Mouse (Mus musculus) duodenum, adult 2 months (tissue): Measurements from ENCODE around the gene Nppa. TPM values are rescaled to one million over a fixed set of nuclear protein-coding genes. Genes with fewer than 3 reads are reported as not detected.

ENCODE experiments used
- polyA plus RNA-seq: library from polyadenylated mRNA; depleted of rRNA; stranded (reverse); fragments of >200 nt; gene quantifications from 2 replicates; pipeline ENCODE4 v1.2.3, GENCODE M21; 2012; ENCODE audit warnings: low replicate concordance; rRNA removed

Gene Nppa
- not detected in 2 replicates for polyA plus RNA-seq

GRCm38 (mm10) chr4:148000202-148000772 is at the start of gene Nppa:
Gene Nppa (plus strand): TSS chr4:148000722.

DNA sequence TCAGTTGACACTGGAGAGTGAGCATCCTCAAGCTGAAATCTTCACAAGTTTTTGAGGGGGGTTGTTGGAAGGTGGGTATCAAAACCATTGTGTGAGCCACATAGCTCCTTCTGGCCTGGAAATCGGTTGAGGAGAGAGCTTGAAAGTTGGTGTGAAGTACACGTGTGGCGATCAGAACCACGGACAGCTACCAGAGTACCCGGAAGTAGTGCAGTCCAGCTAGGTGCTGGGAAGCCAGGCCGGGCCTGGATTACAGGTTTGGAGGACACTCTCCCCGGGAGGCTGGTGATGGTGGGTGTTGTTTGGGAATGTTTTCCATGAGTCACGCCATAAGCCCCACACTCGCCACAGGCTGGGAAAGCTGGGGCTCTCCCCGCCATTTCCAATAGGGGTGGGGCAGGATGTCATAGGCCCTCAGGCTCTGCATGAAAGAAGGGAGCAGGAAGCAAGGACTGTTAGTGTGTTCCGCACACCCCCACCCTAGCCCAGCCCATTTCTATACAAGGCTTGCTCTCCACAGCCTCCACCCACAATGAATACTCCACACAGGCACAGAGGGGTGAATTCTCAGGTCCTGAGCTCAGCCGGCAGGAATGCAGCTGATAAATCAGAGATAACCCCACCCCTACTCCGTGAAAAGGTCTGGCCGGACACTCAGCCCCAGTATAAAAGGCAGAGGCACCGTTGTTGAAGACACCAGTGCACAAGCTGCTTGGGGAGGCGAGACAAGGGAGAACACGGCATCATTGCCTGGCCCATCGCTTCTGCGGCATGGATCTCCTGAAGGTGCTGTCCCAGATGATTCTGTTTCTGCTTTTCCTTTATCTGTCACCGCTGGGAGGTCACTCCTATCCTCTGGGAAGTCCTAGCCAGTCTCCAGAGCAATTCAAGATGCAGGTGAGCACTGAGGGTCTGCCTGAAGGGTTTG is 15.1 kb upstream of the Nppa start, which contains the start of gene Nppb:
TSS of gene Nppb (plus strand) at position 584 of the 928 bp plus-strand sequence.

DNA sequence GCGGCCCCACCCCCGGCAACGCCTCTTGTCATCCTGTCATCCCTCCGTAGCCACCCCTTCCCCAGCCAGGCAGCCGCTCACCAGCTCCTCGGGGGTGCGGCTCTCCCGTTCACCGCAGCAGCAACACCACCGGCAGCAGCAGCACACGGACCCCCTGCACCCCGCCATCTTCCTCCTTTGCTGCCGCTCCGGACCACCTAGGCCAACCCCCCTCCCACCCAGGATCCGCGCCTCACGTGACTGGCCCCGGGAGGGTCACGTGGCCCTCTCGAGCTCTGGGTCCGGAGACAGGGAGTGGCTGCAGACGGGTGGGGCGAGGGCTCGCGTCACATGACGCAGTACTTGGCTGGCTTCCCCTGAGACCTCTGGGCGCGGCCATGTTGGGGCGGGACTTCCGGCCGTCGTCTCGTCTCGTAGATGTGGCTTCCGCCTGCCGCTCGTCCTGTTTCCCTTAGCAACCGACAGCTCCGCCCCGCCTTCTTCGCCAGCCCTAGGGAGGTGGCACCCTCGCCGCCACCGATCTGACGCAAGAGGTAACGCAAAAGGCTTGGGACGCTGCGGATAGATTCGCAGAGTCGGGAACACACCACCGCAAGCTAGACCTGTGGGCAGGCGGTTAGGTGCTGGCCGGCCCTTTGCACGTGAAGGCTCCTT is 38.2 kb downstream of the Nppa start, which contains the start of the genes Clcn6 and Mthfr:
TSS of gene Clcn6 (minus strand) at position 222 of the 654 bp plus-strand sequence.
TSS of gene Mthfr (plus strand) at position 478 of the 654 bp plus-strand sequence.

Other genes starting within 250 kb of the Nppa start
- 0.05 TPM in 1 of 2 replicates, not detected in the other for gene Zfp984, start 190.9 kb upstream of the Nppa start, polyA plus RNA-seq
- gene Zfp933, start 152.4 kb upstream of the Nppa start, polyA plus RNA-seq: 0.06 and 0.15 TPM in 2 replicates
- 40.1 and 76.6 TPM in 2 replicates for gene Miip, start 131.9 kb upstream of the Nppa start, polyA plus RNA-seq
- 0.12 and 0.21 TPM in 2 replicates for gene Fv1, start 131.7 kb upstream of the Nppa start, polyA plus RNA-seq
- gene Mfn2, start 96.0 kb upstream of the Nppa start, polyA plus RNA-seq: 47.4 and 55.3 TPM in 2 replicates
- 12.4 and 13.9 TPM in 2 replicates for gene Plod1, start 64.0 kb upstream of the Nppa start, polyA plus RNA-seq
- gene 2510039O18Rik, start 59.8 kb upstream of the Nppa start, polyA plus RNA-seq: 118 and 193 TPM in 2 replicates
- gene Nppb, start 14.9 kb upstream of the Nppa start, polyA plus RNA-seq: not detected in 2 replicates
- gene Clcn6, start 38.1 kb downstream of the Nppa start, polyA plus RNA-seq: 2.5 TPM in 2 replicates
- 4.0 and 7.1 TPM in 2 replicates for gene Mthfr, start 38.4 kb downstream of the Nppa start, polyA plus RNA-seq
- gene Agtrap, start 87.3 kb downstream of the Nppa start, polyA plus RNA-seq: 17.5 and 26.5 TPM in 2 replicates
- 12.9 and 14.4 TPM in 2 replicates for gene Mad2l2, start 129.7 kb downstream of the Nppa start, polyA plus RNA-seq
- gene Draxin, start 130.0 kb downstream of the Nppa start, polyA plus RNA-seq: 0.08 TPM in 1 of 2 replicates, not detected in the other
- gene Fbxo6, start 151.4 kb downstream of the Nppa start, polyA plus RNA-seq: 32.2 and 64.6 TPM in 2 replicates
- 10.8 and 13.5 TPM in 2 replicates for gene Fbxo44, start 159.8 kb downstream of the Nppa start, polyA plus RNA-seq
- gene Fbxo2, start 159.9 kb downstream of the Nppa start, polyA plus RNA-seq: 0.19 and 0.60 TPM in 2 replicates